Mouse (Mus musculus): ENCODE results near the gene Aspscr1.
"Not testable (repeated sequence)": the region's sequence is repeated elsewhere in the genome, so short reads cannot be mapped to it uniquely, and the experiment has no call there.

The Aspscr1 gene

DNA sequence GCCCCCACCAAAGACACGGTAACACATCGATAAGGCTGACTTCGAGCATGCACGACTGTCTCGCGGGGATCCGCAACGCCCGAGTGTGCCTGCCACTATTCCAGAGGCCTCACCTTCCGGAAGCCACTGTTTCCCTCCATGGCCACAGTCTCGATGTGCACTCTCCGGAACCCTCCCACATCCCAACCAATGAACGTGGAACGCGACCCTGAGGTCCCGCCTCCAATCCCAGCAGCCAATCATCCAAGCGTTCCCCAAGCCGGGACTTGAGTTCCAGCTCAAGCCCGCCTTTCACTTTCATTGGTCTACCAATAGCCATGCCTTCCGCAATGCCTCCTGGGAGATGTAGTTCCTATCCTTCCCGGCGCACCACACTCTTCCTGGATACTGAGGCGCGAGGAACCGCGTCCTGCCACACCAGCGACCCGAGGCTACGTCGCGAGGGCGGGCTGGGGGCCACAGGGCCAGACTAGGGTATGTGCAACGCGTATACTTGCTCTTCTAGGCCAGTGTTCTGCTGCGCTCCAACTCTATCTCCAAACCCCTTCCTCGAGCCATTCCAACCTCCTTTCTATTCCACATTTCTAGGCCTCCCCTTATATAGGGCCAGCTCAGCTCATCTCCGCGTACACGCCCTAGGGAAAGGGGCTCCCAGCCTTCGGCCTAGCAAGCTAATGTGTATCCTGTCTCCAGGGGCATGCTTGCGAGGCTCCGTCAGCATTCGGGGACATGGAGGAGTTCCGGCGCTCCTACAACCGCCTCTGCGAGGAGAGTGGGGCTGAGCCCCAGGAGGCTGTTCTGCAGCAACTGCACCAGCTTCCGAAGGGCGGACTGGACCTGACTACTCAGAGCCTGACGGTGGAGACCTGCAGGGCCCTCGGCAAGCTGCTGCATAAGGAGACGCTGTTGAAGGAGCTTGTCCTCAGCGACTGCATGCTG, 41.1 kb downstream of the Aspscr1 start, which contains the start of the genes Cenpx and Lrrc45:
TSS of gene Cenpx (minus strand) at position 159 of the 939 bp plus-strand sequence.
TSS of gene Lrrc45 (plus strand) at position 346 of the 939 bp plus-strand sequence.
- DNase-seq (ENCODE audit: low spot score) = peak; percentile 87

DNA sequence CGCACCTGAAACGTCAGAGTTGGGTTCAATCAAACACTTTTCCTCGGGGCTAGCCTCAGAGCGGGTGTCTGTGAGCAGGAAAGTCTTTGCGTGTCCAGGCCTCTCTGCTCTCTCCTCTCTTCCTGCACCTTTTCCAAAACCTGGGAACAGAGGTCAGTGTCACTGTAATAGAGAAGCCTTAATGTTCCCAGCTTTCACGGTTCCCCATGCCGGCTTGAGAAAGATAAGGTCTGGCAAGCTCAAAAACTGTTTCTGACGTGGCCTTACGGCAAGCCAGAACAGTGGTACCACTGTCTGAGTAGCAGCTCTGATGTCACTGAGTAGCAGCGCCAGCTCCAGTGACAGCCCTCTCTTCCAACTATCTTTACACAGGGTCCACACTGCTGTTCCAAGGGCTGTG, 41.8 kb downstream of the Aspscr1 start:
- DNase-seq (ENCODE audit: low spot score) = no peak

DNA sequence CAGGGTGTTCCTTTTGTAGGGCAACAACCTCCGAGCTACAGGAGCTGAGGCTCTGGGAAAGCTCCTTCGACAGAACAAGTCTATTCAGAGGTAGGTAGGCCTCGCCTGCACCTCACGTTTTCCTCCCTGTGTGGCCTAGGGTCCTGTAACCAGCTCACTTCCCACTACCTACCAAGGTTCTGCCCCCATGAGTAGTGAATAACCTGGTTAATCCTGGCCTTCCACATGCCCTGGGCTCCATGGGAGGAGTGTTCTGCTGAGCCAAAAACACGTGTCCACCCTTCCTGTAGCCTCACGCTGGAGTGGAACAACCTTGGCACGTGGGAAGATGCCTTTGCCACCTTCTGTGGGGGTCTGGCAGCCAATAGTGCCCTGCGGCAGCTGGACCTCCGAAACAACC, 42.4 kb downstream of the Aspscr1 start:
- no peak for DNase-seq (ENCODE audit: low spot score)

DNA sequence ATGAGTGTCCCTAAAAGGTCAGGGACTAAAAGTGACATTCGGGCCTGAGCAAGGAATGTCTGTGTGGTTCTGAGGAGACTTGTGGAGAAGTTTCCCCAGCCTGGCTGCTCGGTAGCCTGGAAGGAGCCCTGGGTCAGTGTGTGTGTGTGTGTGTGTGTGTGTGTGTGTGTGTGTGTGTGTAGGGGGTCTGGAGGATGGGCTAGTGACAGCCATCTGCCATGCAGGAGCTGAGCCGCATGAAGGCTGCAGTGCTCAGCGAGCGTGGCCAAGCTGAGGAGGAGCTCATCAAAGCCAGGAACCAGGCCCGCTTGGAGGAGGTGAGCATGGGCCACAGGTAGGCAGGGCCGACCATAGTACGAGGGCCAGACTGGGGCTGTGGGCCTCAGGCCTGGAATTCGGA, 46.5 kb downstream of the Aspscr1 start:
- DNase-seq (ENCODE audit: low spot score) = no peak

DNA sequence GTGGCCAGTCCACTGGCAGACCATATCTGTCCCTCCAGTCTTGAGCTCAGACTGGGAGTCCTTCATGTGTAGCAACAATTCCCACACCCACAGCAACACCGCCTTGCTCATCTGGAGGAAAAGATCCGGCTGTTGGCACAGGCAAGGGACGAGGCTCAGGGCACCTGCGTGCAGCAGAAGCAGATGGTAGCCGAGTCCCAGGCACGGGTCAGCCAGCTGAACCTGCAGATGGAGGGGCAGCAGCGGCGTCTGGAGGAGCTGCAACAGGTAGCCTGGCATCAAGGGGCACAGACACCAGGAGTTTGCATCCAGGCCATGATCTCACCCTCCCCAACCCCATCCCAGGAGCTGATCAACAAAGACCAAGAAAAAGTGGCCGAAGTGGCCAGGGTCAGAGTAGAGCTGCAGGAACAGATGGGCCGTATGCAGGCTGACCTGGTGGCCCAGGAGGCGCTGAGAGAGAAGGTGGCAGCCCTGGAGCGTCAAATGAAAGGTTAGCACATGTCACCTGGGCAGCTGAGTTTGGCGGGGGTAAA, 47.1 kb downstream of the Aspscr1 start:
- no peak for DNase-seq (ENCODE audit: low spot score)

DNA sequence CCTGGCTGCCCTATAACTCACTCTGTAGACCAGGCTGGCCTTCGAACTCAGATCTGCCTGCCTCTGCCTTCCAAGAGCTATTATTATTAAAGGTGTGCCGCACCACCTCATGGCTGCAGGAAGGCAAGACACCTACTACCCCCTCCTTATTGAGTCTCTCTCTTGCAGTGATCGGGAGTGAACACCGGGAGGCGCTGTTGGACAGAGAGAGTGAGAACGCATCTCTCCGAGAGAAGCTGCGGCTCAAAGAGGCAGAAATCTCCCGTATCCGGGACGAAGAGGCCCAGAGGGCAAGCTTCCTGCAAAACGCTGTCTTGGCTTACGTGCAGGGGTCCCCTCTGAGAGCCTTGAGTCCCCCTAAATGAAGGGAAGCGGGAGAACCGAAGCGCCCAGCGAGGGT, 47.7 kb downstream of the Aspscr1 start:
- peak; percentile 83 for DNase-seq (ENCODE audit: low spot score)

DNA sequence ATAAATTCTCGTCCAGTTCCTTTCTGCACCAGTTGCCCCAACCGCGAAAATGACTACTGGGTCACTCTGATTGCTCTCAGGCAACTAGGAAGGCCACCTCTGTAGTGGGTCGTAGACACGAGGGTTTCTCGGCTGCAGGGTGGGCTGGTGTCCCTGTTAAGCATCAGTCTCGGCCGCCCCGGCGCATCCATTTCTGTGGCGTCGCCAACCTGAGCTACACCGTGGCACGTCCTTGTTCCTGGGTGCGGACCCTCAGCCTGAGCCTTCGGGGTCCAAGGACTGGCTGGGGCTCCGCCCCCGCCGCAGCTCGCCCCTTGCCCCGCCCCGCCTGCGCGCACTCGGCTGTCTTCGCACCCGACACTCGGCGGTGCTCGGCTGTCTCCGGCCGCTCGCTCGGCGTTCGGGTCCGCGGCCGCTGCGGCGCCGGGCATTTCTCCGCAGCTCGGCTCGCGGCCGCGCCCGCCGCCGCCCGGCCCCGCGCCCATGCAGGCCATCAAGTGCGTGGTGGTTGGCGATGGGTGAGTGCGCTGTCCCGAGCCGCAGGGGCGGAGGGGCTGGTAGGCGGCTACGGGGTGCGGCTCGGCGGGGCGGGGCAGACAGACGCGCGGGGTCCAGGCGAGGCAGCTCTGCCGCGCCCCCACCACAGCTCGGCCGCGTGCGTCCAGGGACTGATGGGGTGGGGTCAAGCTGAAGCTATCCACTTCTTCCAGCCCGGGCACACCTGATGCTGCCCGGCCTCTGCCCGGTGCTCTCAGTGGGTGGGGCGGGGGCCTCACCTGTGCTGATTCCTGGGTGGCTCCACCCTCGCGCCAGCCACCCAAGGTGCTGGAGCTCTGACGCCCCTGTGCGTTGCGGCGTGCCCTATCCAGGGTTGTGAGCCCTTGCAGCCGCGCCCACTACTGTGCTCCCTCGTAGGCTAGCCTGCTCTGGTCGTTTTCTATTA, 48.6 kb downstream of the Aspscr1 start, which contains the start of gene Rac3:
TSS of gene Rac3 (plus strand) at position 347 of the 943 bp plus-strand sequence.
- DNase-seq (ENCODE audit: low spot score) = peak; percentile 38

- DNase-seq (ENCODE audit: low spot score) = no peak
Measured at GRCm38 (mm10) chr11:120722067-120722630, 49.4 kb downstream of the Aspscr1 start.

DNA sequence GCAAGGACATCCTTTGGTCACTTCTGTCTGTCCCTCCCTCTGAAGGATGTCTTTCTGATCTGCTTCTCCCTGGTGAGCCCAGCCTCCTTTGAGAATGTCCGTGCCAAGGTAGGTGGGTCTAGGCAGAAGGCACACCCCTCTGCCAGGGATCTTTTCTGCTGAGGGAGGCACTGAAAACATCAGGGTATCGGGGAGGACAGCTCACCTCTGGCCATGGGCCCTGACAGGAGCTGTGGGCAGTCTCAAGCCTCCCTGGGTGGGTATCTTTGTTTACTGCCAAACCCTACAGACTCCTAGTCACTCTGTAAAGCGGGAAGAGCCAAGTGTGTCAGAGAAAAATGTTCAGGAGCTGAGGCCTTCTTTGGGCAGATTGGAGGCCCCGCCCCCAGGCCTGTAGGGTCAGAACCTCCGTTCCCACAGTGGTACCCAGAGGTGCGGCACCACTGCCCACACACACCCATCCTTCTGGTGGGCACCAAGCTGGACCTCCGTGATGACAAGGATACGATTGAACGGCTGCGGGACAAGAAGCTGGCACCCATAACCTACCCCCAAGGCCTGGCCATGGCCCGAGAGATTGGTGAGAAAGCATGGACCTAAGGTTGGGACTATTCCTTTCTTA, 50.1 kb downstream of the Aspscr1 start:
- no peak for DNase-seq (ENCODE audit: low spot score)

GRCm38 (mm10) chr11:120723509-120723908, 50.7 kb downstream of the Aspscr1 start:
- no peak for DNase-seq (ENCODE audit: low spot score)

DNA sequence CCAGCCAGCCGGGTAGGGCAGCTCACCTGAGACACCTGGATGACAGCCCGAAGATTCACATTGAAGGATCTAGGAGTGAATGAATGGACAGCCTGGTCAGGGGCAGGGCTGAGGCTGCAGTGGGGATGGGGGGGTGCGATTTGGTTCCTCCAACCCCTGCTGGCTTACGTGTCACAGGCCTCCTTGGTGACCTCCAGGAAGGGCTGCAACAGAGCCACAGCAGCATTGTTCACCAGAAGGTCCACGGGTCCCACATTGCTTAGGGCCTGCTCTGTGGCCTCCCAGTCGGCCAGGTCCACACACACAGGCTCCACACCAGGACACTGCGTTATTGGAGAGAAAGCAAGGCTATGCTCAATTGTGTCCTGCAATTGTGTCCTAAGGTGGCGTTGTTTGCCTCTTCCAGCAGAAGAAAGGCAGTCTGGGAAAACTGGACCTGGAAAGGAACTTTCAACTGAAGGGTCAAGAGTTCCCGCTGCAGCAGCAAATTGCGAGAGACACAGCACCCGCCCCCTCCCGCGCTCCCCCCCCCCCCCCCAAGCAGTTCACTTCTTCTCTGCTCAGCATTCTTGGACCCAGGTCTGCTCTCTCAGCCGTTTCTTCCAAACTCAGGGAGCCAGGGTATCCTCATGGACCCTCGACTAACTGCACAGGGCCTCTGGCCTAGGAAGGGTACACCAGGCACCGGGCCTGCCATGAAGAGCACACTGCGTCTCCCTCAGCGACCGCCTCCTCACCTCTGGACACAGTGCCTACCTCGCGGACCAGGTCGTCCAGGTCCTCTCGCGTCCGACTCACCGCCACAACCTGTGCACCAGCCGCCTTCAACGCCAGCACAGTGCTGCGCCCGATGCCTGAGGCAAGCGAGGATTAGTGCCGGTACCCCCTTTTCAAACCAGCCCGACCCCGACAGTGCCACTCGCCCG, 53.7 kb downstream of the Aspscr1 start:
- no peak for DNase-seq (ENCODE audit: low spot score)

GRCm38 (mm10) chr11:120727169-120727527, 54.4 kb downstream of the Aspscr1 start, which contains the start of gene Dcxr:
TSS of gene Dcxr (minus strand) at chr11:120727281.
- peak; percentile 59 for DNase-seq (ENCODE audit: low spot score)

- no peak for DNase-seq (ENCODE audit: low spot score)
Measured at GRCm38 (mm10) chr11:120727564-120727963, 54.8 kb downstream of the Aspscr1 start.

GRCm38 (mm10) chr11:120728530-120729240, 55.9 kb downstream of the Aspscr1 start:
- no peak for DNase-seq (ENCODE audit: low spot score)

- DNase-seq (ENCODE audit: low spot score) = not testable (repeated sequence)
Measured at GRCm38 (mm10) chr11:120729432-120730050, 56.8 kb downstream of the Aspscr1 start.

DNA sequence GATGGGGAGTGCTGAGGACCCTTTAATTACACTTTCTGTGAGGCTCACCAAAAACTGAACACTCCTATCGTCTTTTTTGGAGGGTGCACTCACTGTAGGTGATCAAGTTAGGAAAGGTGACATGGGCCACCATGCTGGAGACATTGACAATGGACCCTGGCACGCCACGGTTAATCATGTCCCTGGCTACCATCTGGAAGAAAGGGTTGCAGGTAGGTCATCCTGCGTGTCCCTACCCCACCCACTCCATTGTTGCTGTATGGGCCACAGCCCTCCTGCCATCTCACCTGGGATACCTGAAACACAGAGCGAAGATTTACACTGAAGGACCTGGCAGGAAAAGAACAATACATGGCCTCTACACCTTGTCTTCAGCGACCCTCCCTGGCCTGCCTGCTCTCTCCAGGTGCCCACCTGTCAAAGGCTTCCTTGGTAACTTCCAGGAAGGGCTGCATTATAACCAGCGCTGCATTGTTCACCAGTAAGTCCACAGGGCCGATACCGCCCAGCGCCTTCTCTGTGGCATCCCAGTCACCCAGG, 57.6 kb downstream of the Aspscr1 start:
- DNase-seq (ENCODE audit: low spot score) = no peak

GRCm38 (mm10) chr11:120731395-120731794, 58.6 kb downstream of the Aspscr1 start:
- no peak for DNase-seq (ENCODE audit: low spot score)

GRCm38 (mm10) chr11:120731858-120732680, 59.3 kb downstream of the Aspscr1 start, which contains the start of gene Cbr2:
TSS of gene Cbr2 (minus strand) at chr11:120732114.
- no peak for DNase-seq (ENCODE audit: low spot score)
